Mouse (Mus musculus): ENCODE results near the gene Mfsd4b3. TPM values are rescaled to one million over a fixed set of nuclear protein-coding genes. Genes with fewer than 3 reads are reported as not detected.
"Not testable (repeated sequence)": the region's sequence is repeated elsewhere in the genome, so short reads cannot be mapped to it uniquely, and the experiment has no call there.

Gene Mfsd4b3
- polyA plus RNA-seq, 1 experiment from 2014 or later = 0.11 TPM

DNA sequence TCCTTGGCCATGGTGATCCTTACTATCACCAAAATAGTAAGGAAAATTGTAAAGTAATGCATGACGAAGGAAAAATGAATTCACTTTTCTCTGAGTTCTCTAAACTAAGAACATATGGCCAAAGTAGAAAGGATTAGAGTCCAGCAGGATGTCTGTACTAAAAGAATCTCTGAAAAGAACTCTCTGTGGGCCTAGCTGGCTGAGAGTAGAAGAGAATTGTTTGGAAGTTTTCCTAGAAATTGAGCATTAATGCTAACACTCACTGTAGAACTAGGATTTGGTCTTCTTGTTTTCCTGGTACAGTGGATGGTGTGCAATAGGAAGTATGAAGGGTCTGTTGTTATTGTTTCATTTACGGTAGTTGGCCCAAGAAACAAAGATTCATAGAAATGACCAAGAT, 4.8 kb downstream of the Mfsd4b3 start:
- no peak overlapping the region for H3K9ac ChIP-seq (ENCODE audit: low read depth, low read length)
- H3K4me3 ChIP-seq (ENCODE audit: low read depth, low read length) = no peak overlapping the region
- no peaks in the 10 kb centered on the region for H3K9me3 ChIP-seq (ENCODE audit: control insufficient read depth, low read length)
- H3K4me1 ChIP-seq (replicated peaks; ENCODE audit: control insufficient read depth, insufficient read depth, low read length) = no peaks in the 10 kb centered on the region
- H3K4me2 ChIP-seq (replicated peaks; ENCODE audit: low read depth, low read length) = no peak overlapping the region
- WGBS = 85% methylated on average over 2 of the region's 2 CpGs
- no peak overlapping the region for H3K27ac ChIP-seq (ENCODE audit: low read depth, low read length)
- H3K36me3 ChIP-seq (ENCODE audit: control insufficient read depth, insufficient read depth, low read length) = no peaks in the 10 kb centered on the region
- ATAC-seq (ENCODE audit: low FRiP score) (no peak), DNase-seq (ENCODE audit: low spot score) (no peak)
- H3K27me3 ChIP-seq (ENCODE audit: control insufficient read depth, insufficient read depth, low read length) = no peaks in the 10 kb centered on the region

DNA sequence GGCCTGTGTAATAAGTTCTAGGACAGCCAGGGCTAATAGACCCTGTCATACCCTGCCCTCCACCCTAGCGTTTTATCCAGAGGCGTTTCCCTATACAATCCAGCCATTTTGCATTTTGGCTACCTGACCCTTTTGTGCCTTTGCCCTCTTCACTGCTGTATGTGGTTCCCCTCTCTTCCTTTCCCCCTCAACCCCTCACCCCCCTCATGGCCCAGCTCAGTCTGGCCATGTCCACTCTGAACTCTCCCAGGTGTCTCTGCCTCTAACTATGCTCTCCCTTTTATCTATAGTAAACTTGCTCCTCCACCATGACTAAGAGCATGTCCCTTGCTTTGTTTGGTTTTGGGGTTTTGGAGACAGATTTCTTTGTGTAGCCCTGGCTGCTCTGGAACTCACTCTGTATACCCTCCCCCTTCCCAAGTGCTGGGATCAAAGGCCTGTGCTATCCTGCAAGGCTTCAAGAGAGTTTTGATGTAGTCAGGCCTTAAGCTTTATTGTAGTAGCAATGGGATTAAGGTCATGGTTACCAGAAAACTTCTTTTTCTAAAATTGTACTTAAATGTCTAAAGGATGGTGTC, 10.5 kb downstream of the Mfsd4b3 start:
- Histone ChIP-seq H3K27ac (ENCODE audit: low read depth, low read length) (no peak overlapping the region), H3K9ac (ENCODE audit: low read depth, low read length) (no peak overlapping the region), H3K4me3 (ENCODE audit: low read depth, low read length) (no peak overlapping the region), H3K9me3 (ENCODE audit: control insufficient read depth, low read length) (no peaks in the 10 kb centered on the region), H3K27me3 (ENCODE audit: control insufficient read depth, insufficient read depth, low read length) (no peaks in the 10 kb centered on the region), H3K36me3 (ENCODE audit: control insufficient read depth, insufficient read depth, low read length) (no peaks in the 10 kb centered on the region), H3K4me2 (replicated peaks; ENCODE audit: low read depth, low read length) (no peak overlapping the region), H3K4me1 (replicated peaks; ENCODE audit: control insufficient read depth, insufficient read depth, low read length) (no peaks in the 10 kb centered on the region)
- no peak for ATAC-seq (ENCODE audit: low FRiP score)
- DNase-seq (ENCODE audit: low spot score) = no peak
- 82% methylated on average over 2 of the region's 2 CpGs for WGBS

DNA sequence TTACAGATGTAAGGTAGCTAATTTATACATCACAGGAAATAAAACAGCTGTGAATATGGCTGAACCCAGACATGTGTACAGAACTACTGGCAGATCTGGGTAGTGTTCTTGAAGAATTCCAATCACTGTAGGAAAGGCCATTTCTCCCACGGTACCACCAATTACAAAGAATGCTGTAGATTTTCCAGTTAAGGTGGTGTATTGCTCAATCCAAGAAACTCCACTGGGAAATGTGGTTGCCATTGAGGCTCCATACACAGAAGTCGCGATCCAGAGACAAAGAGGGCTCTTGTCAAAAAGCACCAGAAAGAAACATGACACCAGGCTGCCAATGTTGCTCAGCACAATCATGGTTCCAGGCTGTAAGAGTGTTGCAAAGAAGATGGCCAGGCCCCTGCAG, 12.8 kb downstream of the Mfsd4b3 start:
- DNase-seq (ENCODE audit: low spot score); H3K4me1 ChIP-seq (replicated peaks; ENCODE audit: control insufficient read depth, insufficient read depth, low read length); H3K9me3 ChIP-seq (ENCODE audit: control insufficient read depth, low read length); H3K4me3 ChIP-seq (ENCODE audit: low read depth, low read length); H3K9ac ChIP-seq (ENCODE audit: low read depth, low read length); H3K36me3 ChIP-seq (ENCODE audit: control insufficient read depth, insufficient read depth, low read length); H3K27me3 ChIP-seq (ENCODE audit: control insufficient read depth, insufficient read depth, low read length); H3K4me2 ChIP-seq (replicated peaks; ENCODE audit: low read depth, low read length); ATAC-seq (ENCODE audit: low FRiP score); H3K27ac ChIP-seq (ENCODE audit: low read depth, low read length): not testable (repeated sequence)
- WGBS = 69% methylated on average over 3 of the region's 3 CpGs

DNA sequence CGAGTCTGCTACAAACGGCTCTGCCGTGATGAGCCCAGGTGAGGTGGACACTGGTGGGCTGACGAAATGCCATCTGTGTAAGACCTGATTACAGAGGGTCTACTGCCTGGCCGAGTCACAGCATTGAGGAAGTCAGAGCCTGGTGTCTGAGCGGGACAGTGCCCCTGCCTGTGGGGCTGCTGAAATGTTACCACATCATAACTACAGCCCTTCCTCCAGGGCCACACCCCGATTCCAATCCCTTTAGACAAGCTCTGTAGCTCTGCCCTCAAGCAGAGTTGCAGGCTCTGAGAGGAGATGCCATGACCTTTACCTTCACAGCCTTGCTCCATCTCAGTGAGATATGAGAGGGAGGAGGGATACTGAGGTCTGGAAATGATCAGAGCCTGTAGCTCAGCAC, 23.4 kb downstream of the Mfsd4b3 start:
- no peaks in the 10 kb centered on the region for H3K36me3 ChIP-seq (ENCODE audit: control insufficient read depth, insufficient read depth, low read length)
- no peak overlapping the region for H3K27ac ChIP-seq (ENCODE audit: low read depth, low read length)
- no peak overlapping the region for H3K4me2 ChIP-seq (replicated peaks; ENCODE audit: low read depth, low read length)
- H3K9ac ChIP-seq (ENCODE audit: low read depth, low read length) = no peak overlapping the region
- no peaks in the 10 kb centered on the region for H3K4me1 ChIP-seq (replicated peaks; ENCODE audit: control insufficient read depth, insufficient read depth, low read length)
- WGBS = 81% methylated on average over 7 of the region's 7 CpGs
- no peaks in the 10 kb centered on the region for H3K9me3 ChIP-seq (ENCODE audit: control insufficient read depth, low read length)
- H3K4me3 ChIP-seq (ENCODE audit: low read depth, low read length) = no peak overlapping the region
- DNase-seq (ENCODE audit: low spot score) = no peak
- H3K27me3 ChIP-seq (ENCODE audit: control insufficient read depth, insufficient read depth, low read length) = no peaks in the 10 kb centered on the region
- ATAC-seq (ENCODE audit: low FRiP score) = no peak

DNA sequence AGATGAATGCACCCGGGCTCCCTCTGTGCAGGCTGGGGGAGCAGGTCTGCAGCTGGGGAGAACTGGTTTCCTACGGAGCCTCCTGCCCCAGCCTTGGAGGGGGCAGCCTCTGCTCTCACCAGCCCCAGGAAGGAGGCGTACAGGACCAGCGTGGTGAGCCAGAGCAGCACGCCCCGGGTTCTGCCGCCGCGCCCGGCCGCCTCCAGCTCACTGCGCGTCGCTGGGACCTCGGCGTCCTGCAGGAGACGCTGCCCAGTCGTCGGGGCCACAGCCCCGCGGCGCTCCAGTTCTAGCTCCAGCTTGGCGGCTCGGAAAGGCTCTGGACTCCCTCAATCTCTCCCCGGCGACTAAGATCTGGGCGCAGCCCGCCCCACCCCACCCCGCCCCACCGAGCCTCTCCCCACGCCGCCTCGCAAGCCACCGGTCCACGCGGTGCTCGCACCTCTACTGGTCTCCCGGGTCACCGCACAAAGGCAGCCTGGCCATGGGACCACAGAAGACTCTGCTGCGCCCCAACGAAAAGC, 33.3 kb downstream of the Mfsd4b3 start, which contains the start of gene Mfsd4b2:
TSS of gene Mfsd4b2 (minus strand) at position 308 of the 524 bp plus-strand sequence.
- peak; percentile 66 for ATAC-seq (ENCODE audit: low FRiP score)
- H3K27me3 ChIP-seq (ENCODE audit: control insufficient read depth, insufficient read depth, low read length) = no peaks in the 10 kb centered on the region; the same call in 1 of the 2 replicates
- no peaks in the 10 kb centered on the region for H3K9me3 ChIP-seq (ENCODE audit: control insufficient read depth, low read length)
- no peaks in the 10 kb centered on the region for H3K4me1 ChIP-seq (replicated peaks; ENCODE audit: control insufficient read depth, insufficient read depth, low read length)
- peak; percentile 61 for DNase-seq (ENCODE audit: low spot score)
- H3K27ac ChIP-seq (ENCODE audit: low read depth, low read length) = no peak within 1 kb of the TSS
- under 1% methylated on average over 37 of the region's 41 CpGs for WGBS
- no peaks in the 10 kb centered on the region for H3K36me3 ChIP-seq (ENCODE audit: control insufficient read depth, insufficient read depth, low read length)
- H3K4me3 ChIP-seq (ENCODE audit: low read depth, low read length) = peak within 1 kb of the TSS; percentile 40
- H3K9ac ChIP-seq (ENCODE audit: low read depth, low read length) = peak within 1 kb of the TSS; percentile 65
- H3K4me2 ChIP-seq (replicated peaks; ENCODE audit: low read depth, low read length) = peak within 1 kb of the TSS; percentile 94

DNA sequence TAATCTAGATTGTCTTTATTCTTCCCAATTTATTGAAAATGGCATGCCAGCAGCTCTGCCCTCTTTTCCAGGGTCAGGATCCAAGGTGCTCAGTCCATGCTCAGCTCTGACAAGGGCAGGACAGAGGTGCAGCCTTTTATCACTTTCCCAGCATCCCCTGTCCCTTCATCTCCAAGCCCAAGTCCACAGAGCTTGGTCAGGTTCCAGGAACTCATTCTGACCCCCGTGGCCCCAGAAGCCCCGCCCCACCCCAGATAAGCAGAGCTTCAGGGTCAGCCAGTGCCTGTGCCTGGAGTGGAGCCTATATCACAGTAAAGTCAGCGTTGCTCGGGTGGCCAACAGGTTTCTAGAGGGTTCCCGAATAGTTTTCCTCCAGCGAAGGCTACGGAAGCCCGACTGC, 35.4 kb downstream of the Mfsd4b3 start:
- not testable (repeated sequence) for H3K4me3 ChIP-seq (ENCODE audit: low read depth, low read length); ATAC-seq (ENCODE audit: low FRiP score); H3K4me2 ChIP-seq (replicated peaks; ENCODE audit: low read depth, low read length); H3K4me1 ChIP-seq (replicated peaks; ENCODE audit: control insufficient read depth, insufficient read depth, low read length); H3K36me3 ChIP-seq (ENCODE audit: control insufficient read depth, insufficient read depth, low read length); H3K27ac ChIP-seq (ENCODE audit: low read depth, low read length); H3K9ac ChIP-seq (ENCODE audit: low read depth, low read length); H3K9me3 ChIP-seq (ENCODE audit: control insufficient read depth, low read length); H3K27me3 ChIP-seq (ENCODE audit: control insufficient read depth, insufficient read depth, low read length); DNase-seq (ENCODE audit: low spot score)
- 75% methylated on average over 8 of the region's 8 CpGs for WGBS

DNA sequence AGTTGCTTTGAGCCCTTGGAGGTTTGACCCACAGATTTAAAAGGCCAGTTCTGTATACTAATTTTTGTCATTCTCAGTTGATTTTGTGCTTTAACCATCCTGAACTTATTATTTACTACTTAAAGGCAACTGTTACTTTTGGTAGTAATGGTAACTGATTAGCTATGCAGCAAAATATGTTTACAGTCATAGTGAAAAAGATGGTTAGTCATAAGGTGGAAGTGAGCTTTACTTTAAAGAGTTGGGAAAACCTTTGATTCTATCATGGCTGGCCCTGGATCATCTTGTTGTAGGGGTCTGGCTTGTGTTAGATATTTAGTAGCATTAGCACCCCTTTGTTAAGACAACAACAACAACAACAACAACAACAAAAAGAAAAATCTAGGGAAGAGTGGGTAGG, 47.3 kb downstream of the Mfsd4b3 start:
- Histone ChIP-seq H3K27me3 (ENCODE audit: control insufficient read depth, insufficient read depth, low read length) (no peaks in the 10 kb centered on the region), H3K27ac (ENCODE audit: low read depth, low read length) (no peak overlapping the region), H3K36me3 (ENCODE audit: control insufficient read depth, insufficient read depth, low read length) (no peaks in the 10 kb centered on the region), H3K4me2 (replicated peaks; ENCODE audit: low read depth, low read length) (no peak overlapping the region), H3K9ac (ENCODE audit: low read depth, low read length) (no peak overlapping the region), H3K9me3 (ENCODE audit: control insufficient read depth, low read length) (no peaks in the 10 kb centered on the region), H3K4me1 (replicated peaks; ENCODE audit: control insufficient read depth, insufficient read depth, low read length) (no peaks in the 10 kb centered on the region), H3K4me3 (ENCODE audit: low read depth, low read length) (no peak overlapping the region)
- no peak for DNase-seq (ENCODE audit: low spot score)
- no peak for ATAC-seq (ENCODE audit: low FRiP score)

DNA sequence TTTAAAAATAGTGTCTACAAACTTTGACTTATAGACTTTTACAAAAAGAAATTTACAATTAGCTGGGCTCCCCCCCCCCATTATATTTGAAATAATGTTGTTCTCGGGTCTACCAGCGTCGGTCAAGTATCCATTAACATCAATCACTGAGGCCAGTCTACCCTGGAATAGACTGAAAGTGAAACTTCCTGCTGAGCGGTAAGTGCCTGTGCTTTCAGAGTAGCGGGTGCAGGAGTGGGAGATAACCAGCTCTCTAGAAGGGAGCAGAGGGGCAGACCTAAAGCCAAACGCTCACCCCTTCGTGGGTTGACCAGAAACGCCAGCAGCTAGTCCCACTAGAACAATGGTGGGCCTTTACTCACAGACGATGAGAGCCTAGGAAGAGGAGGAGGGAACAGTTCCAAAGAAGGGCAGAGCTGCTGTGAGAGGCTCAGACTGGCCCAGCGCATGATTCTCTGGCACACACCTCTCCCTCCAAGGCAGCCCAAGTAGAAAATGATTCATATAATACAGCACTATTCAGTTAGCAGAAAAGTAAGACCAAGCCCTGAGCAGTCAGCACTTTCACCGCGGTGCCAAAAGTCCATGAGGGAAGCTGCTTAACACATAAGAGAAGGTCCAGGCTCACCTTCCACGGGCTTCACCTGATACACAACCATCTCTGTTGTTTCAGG, 51.0 kb downstream of the Mfsd4b3 start:
- H3K9me3 ChIP-seq (ENCODE audit: control insufficient read depth, low read length) = no peaks in the 10 kb centered on the region
- H3K9ac ChIP-seq (ENCODE audit: low read depth, low read length) = no peak overlapping the region
- no peak for ATAC-seq (ENCODE audit: low FRiP score)
- H3K27me3 ChIP-seq (ENCODE audit: control insufficient read depth, insufficient read depth, low read length) = no peaks in the 10 kb centered on the region
- DNase-seq (ENCODE audit: low spot score) = no peak
- H3K36me3 ChIP-seq (ENCODE audit: control insufficient read depth, insufficient read depth, low read length) = no peaks in the 10 kb centered on the region
- H3K27ac ChIP-seq (ENCODE audit: low read depth, low read length) = no peak overlapping the region
- H3K4me1 ChIP-seq (replicated peaks; ENCODE audit: control insufficient read depth, insufficient read depth, low read length) = no peaks in the 10 kb centered on the region
- H3K4me3 ChIP-seq (ENCODE audit: low read depth, low read length) = no peak overlapping the region
- 75% methylated on average over 13 of the region's 13 CpGs for WGBS
- no peak overlapping the region for H3K4me2 ChIP-seq (replicated peaks; ENCODE audit: low read depth, low read length)
